Mouse (Mus musculus) spleen, adult 18-20 months (tissue): Measurements from ENCODE around the gene Arsb.

ENCODE experiments used
- DNase-seq, 2 experiments: peaks; one replicate each; pipeline ENCODE4 v3.0.0; 2022; ENCODE audit warnings: mixed read lengths in 2 of 2

Arsb gene

GRCm38 (mm10) chr13:93771588-93772278 lies at the start of gene Arsb:
Gene Arsb, plus strand, starts transcription at chr13:93771630.
- DNase-seq, result peak; percentile 69 to 78

GRCm38 (mm10) chr13:93721916-93722315 lies 49.5 kb upstream of the Arsb start:
- no peak for DNase-seq

GRCm38 (mm10) chr13:93723455-93723854 lies 48.0 kb upstream of the Arsb start:
- DNase-seq, result no peak

- no peak for DNase-seq
Measured at GRCm38 (mm10) chr13:93724206-93724605, 47.2 kb upstream of the Arsb start.

- DNase-seq, result no peak
Measured at GRCm38 (mm10) chr13:93735131-93735636, 36.2 kb upstream of the Arsb start.

GRCm38 (mm10) chr13:93744118-93744517 lies 27.3 kb upstream of the Arsb start:
- no peak for DNase-seq

- DNase-seq, result no peak
Measured at GRCm38 (mm10) chr13:93752597-93753400, 18.6 kb upstream of the Arsb start.

- DNase-seq, result no peak
Measured at GRCm38 (mm10) chr13:93755084-93755483, 16.3 kb upstream of the Arsb start.

- no peak for DNase-seq
Measured at GRCm38 (mm10) chr13:93756674-93757073, 14.8 kb upstream of the Arsb start.

GRCm38 (mm10) chr13:93757514-93757913 lies 13.9 kb upstream of the Arsb start:
- DNase-seq, result no peak

- no peak for DNase-seq
Measured at GRCm38 (mm10) chr13:93758149-93758898, 13.1 kb upstream of the Arsb start.

GRCm38 (mm10) chr13:93761831-93762230 lies 9.6 kb upstream of the Arsb start:
- no peak for DNase-seq

- DNase-seq, result no peak
Measured at GRCm38 (mm10) chr13:93762879-93763278, 8.6 kb upstream of the Arsb start.

GRCm38 (mm10) chr13:93764321-93764973 lies 7.0 kb upstream of the Arsb start:
- DNase-seq, result no peak

- peak in 1 of 2 experiments; percentile 12 for DNase-seq
Measured at GRCm38 (mm10) chr13:93771031-93771587, 321 bp upstream of the Arsb start.

- no peak for DNase-seq
Measured at GRCm38 (mm10) chr13:93772279-93772636, 828 bp downstream of the Arsb start.

- DNase-seq, result no peak
Measured at GRCm38 (mm10) chr13:93772861-93773260, 1.4 kb downstream of the Arsb start.

- DNase-seq, result no peak
Measured at GRCm38 (mm10) chr13:93773704-93774315, 2.4 kb downstream of the Arsb start.

- no peak for DNase-seq
Measured at GRCm38 (mm10) chr13:93782823-93783222, 11.4 kb downstream of the Arsb start.

GRCm38 (mm10) chr13:93785329-93785728 lies 13.9 kb downstream of the Arsb start:
- peak; percentile 12 to 23 for DNase-seq

- DNase-seq, result no peak
Measured at GRCm38 (mm10) chr13:93786051-93786450, 14.6 kb downstream of the Arsb start.

- no peak for DNase-seq
Measured at GRCm38 (mm10) chr13:93787647-93788046, 16.2 kb downstream of the Arsb start.
